Mouse (Mus musculus) Patski (cell line): Measurements from ENCODE around the gene Tex44. TPM values are rescaled to one million over a fixed set of nuclear protein-coding genes. Genes with fewer than 3 reads are reported as not detected.

ENCODE experiments used
- ATAC-seq: fragments of 100-300 bp; one replicate; pipeline ENCODE4 v1.8.0; 2021
- CTCF ChIA-PET: fragments of 350-600 bp; sonication (Branson Sonifier 250); formaldehyde crosslinking; loops from one replicate; lab custom pipeline; 2022; ENCODE audit warnings: inconsistent platforms; lab: Charles Lee
- POLR2A ChIA-PET: fragments of 350-600 bp; sonication (Branson Sonifier 250); formaldehyde crosslinking; loops from one replicate; lab custom pipeline; 2022; ENCODE audit warnings: antibody characterized with exemption, inconsistent platforms; lab: Charles Lee
- DNase-seq: peaks from one replicate; pipeline ENCODE4 v3.0.0-alpha.2; 2011; ENCODE audit warnings: low read depth, low spot score
- H3K27me3 ChIP-seq: fragments of 371-371 bp; one replicate; pipeline ENCODE4 v1.5.1; 2021
- CTCF ChIP-seq: fragments of 100-300 bp; IDR thresholded peaks from one replicate; pipeline ENCODE4 v1.5.1; 2021
- in situ Hi-C: fragments of 300-500 bp; cut with MboI; formaldehyde crosslinking; loops from 3 replicates; pipeline ENCODE4 v1.11.1; 2018; ENCODE audit warnings: low pct_unique_long_range_greater_than_20kb, mixed read lengths
- polyA plus RNA-seq: library from polyadenylated mRNA; unstranded; gene quantifications from one replicate; pipeline ENCODE4 v1.2.3, GENCODE M21; 2021

Tex44 gene
- polyA plus RNA-seq, 1 experiment from 2014 or later: not detected

DNA sequence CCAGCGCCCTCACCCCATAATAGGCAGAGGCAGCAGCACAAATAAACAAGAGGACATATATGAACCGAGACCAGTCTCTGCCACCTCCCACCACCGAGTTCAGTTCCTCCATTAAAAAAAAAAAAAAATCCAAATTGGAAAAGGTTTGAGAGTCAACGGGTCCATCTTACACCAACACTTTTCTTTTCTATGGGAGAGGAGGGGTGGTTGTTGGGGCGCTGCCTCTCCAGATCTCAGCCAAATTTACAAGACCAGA, 15.5 kb downstream of the Tex44 start:
- TF ChIP-seq CTCF: no peak
- ATAC-seq (no peak), DNase-seq (peak; percentile 17)
- in situ Hi-C loops: loop anchor here (5.0 to 10.0 kb wide), 4 partner anchors 36 to 733 kb away; no protein-coding TSS in a partner anchor
- POLR2A ChIA-PET: interaction anchor here (0.7 to 3.4 kb wide), 3 partner anchors 56 to 84 kb away, joined by 4 to 13 read pairs (median 6); partner anchors contain the start of gene Ptma
- H3K27me3 ChIP-seq: no peaks in the 10 kb centered on the region
- CTCF ChIA-PET: interaction anchor here (1.0 to 4.6 kb wide), 3 partner anchors 47 to 91 kb away, joined by 3 to 46 read pairs (median 20); no protein-coding TSS in a partner anchor

DNA sequence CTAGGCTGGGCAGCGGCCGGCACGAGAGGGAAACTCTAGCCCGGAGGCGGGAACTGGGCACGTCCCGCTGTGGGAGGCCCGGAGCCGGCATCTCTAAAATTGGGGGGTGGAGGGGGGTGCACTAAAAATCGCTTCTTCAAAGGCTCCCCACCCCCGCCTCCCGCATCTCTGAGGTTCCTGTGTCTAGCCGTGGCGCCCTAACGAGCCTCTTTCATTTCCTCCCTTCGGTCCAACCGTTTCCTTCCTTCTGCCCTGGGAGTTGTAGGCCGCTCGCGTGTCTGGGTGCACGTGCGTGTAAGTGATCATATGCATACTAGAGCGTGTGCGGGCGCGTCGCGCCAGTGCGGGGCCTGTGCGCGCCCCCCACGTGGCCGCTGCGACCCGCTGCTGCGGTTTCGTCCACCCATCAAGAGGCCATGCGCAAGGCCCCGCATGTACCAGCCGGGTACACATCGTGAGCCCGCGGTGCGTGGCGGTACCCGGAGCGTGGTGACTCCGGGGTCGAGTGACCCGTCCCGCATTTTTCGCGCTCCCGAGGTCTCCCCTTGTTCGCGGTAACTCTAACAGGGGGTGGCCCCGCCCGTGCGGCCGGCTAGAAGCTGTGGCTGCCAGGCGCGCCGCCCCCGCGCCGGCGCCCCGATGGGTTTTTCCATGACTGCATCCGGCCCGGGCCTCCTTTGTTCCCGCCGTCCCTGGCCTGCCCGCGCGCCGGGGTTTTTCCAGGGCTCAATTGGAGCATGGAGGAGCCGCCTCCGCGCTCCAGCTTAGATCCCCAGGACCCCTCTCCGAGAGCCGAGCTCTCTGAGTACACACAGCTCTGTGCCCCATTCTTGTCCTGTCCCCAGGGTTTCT, 16.1 kb downstream of the Tex44 start:
- DNase-seq: peak; percentile 68
- TF ChIP-seq CTCF: no peak
- ATAC-seq: peak; percentile 54
- in situ Hi-C loops: loop anchor here (5.0 to 10.0 kb wide), 4 partner anchors 35 to 733 kb away; no protein-coding TSS in a partner anchor
- ChIA-PET CTCF (interaction anchor here (0.8 to 1.7 kb wide), 5 partner anchors 25 to 90 kb away, joined by 3 to 7 read pairs (median 3); no protein-coding TSS in a partner anchor), POLR2A (interaction anchor here (1.0 to 1.6 kb wide), 8 partner anchors 9 to 90 kb away, joined by 3 to 21 read pairs (median 5); partner anchors contain the start of gene Ptma)
- H3K27me3 ChIP-seq: no peaks in the 10 kb centered on the region

DNA sequence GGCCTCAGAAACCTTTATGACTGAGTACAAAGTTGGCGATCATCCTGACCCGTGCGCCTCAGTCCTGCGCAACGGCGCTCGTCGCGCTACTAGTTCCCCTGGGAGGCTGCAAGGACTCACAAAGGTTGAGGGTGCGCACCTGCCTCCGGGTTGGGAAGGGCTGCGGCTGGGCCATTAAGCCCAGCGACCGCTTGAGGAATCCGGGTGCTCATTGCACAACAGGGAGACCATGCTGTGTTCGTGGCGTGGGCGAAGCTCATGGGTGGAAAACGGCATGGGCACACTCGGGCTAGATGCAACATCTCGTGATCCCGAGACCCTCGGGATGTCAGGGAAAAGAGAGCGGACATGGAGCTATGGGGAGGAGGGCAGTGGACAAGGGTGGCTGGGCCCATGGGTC, 16.7 kb downstream of the Tex44 start:
- no peaks in the 10 kb centered on the region for H3K27me3 ChIP-seq
- CTCF ChIA-PET: interaction anchor here (0.8 to 1.7 kb wide), 5 partner anchors 25 to 90 kb away, joined by 3 to 7 read pairs (median 3); no protein-coding TSS in a partner anchor
- TF ChIP-seq CTCF: no peak
- ATAC-seq (peak; percentile 9), DNase-seq (no peak)
- POLR2A ChIA-PET: interaction anchor here (1.0 to 1.6 kb wide), 8 partner anchors 9 to 89 kb away, joined by 3 to 21 read pairs (median 5); partner anchors contain the start of gene Ptma
- in situ Hi-C loops: loop anchor here (5.0 to 10.0 kb wide), 4 partner anchors 34 to 732 kb away; no protein-coding TSS in a partner anchor

DNA sequence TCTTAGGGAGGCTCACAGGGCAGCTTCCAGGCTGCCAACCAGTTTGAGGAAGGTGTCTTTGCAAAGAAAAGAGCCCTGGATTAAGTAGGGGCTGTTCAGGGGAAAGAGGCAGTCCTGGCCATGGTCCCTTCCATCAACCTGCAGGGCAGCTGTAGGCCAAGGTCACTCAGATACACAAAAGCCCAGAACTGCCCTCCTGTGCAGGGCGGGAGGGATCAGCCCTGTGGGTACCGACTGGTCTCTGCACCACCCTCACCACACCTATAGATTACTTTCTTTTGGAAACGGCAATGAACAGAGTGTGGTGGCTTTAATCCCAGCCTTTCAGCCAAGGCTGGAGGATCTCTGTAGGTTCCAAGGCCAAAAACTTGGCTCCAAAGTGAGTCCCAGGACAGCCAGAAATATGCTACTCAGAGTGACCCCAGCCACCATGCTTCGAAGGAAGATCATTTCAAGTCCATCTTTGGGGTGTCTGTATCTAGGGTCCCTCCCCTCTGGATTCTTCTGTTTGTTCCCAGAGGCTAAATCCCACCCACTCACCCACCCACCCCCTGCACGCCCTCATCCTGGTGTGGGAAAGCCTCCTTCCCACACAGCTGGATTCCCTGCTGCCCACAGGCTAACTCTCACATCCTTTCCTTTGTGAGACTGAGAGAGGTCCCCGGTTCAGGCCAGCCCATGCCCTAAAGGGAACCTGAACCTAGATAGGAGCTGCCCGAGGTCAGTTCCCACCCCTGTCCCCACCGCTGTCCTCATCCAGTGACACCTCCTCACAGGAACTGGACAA, 17.4 kb downstream of the Tex44 start:
- in situ Hi-C loops: loop anchor here (5.0 to 10.0 kb wide), 4 partner anchors 34 to 731 kb away; no protein-coding TSS in a partner anchor
- DNase-seq: no peak

GRCm38 (mm10) chr1:86447596-86448171, 21.6 kb downstream of the Tex44 start:
- no peak for DNase-seq
- H3K27me3 ChIP-seq: no peaks in the 10 kb centered on the region
- ATAC-seq: no peak
- TF ChIP-seq CTCF: no peak
- in situ Hi-C loops: loop anchor here (10.0 kb wide), 1 partner anchor 727 kb away; no protein-coding TSS in a partner anchor
- ChIA-PET POLR2A (interaction anchor here (0.9 to 1.0 kb wide), 2 partner anchors 19 to 23 kb away, joined by 4 read pairs; no protein-coding TSS in a partner anchor), CTCF (interaction anchor here (1.6 kb wide), 1 partner anchor 12 kb away, joined by 8 read pairs; no protein-coding TSS in a partner anchor)

More for the DNA sequence above, 17.4 kb downstream of the Tex44 start:
- CTCF ChIA-PET: interaction anchor here (1.2 to 1.7 kb wide), 4 partner anchors 24 to 89 kb away, joined by 3 to 7 read pairs (median 4); no protein-coding TSS in a partner anchor
- POLR2A ChIA-PET: interaction anchor here (1.0 to 1.6 kb wide), 8 partner anchors 10 to 89 kb away, joined by 3 to 21 read pairs (median 3); partner anchors contain the start of gene Ptma
- H3K27me3 ChIP-seq: no peaks in the 10 kb centered on the region
- no peak for TF ChIP-seq CTCF
- no peak for ATAC-seq

GRCm38 (mm10) chr1:86448272-86448671, 22.1 kb downstream of the Tex44 start:
- in situ Hi-C loops: loop anchor here (10.0 kb wide), 1 partner anchor 727 kb away; no protein-coding TSS in a partner anchor
- no peak for TF ChIP-seq CTCF
- CTCF ChIA-PET: interaction anchor here (1.6 kb wide), 1 partner anchor 11 kb away, joined by 8 read pairs; no protein-coding TSS in a partner anchor
- POLR2A ChIA-PET: interaction anchor here (0.6 to 1.0 kb wide), 2 partner anchors 22 to 91 kb away, joined by 4 to 6 read pairs; no protein-coding TSS in a partner anchor
- peak; percentile 36 for ATAC-seq
- DNase-seq: no peak
- H3K27me3 ChIP-seq: no peaks in the 10 kb centered on the region

DNA sequence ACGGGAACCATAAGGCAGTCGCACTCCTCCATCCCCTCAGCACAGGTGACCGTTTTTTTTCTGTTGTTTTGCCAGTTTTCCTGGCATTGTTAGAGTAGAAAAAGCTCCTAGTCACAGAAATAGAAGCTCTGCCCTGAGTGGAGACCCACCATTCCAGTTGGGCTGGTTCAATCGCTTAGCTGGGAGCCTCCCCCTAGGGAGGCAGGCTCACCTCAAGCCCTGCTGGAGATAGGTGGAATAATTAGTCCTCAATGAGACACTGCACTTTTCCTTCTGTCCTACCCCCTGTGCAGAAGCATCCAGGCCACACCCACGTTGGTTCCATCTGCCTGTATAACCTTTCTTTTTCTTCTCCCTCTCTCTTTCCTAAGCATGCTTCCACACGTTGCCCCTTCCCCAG, 23.8 kb downstream of the Tex44 start:
- DNase-seq (no peak), ATAC-seq (no peak)
- no peak for TF ChIP-seq CTCF
- in situ Hi-C loops: loop anchor here (10.0 kb wide), 1 partner anchor 725 kb away; no protein-coding TSS in a partner anchor
- H3K27me3 ChIP-seq: no peaks in the 10 kb centered on the region
- POLR2A ChIA-PET: interaction anchor here (0.6 kb wide), 1 partner anchor 599 kb away, joined by 3 read pairs; no protein-coding TSS in a partner anchor
- CTCF ChIA-PET: interaction anchor here (1.3 kb wide), 1 partner anchor 55 kb away, joined by 3 read pairs; no protein-coding TSS in a partner anchor

GRCm38 (mm10) chr1:86452713-86453112, 26.6 kb downstream of the Tex44 start:
- ChIA-PET CTCF (interaction anchor here (1.3 to 1.7 kb wide), 2 partner anchors 15 to 17 kb away, joined by 4 read pairs; no protein-coding TSS in a partner anchor), POLR2A (interaction anchor here (0.7 kb wide), 1 partner anchor 101 kb away, joined by 3 read pairs; no protein-coding TSS in a partner anchor)
- in situ Hi-C loops: no loop called here
- no peaks in the 10 kb centered on the region for H3K27me3 ChIP-seq
- no peak for DNase-seq
- ATAC-seq: no peak
- TF ChIP-seq CTCF: no peak
